Mouse (Mus musculus): Measurements from ENCODE around the gene Gm29276. TPM values are rescaled to one million over a fixed set of nuclear protein-coding genes. Genes with fewer than 3 reads are reported as not detected.
"Not testable (repeated sequence)": the region's sequence is repeated elsewhere in the genome, so short reads cannot be mapped to it uniquely, and the experiment has no call there.

Gm29276 gene
- total RNA-seq (2015) (not detected in 2 replicates), total RNA-seq (2017) (not detected in 2 replicates)

GRCm38 (mm10) chrY:42582150-42582549 lies at the start of gene Gm29276:
Gene Gm29276 (minus strand): TSS chrY:42582250.
- ATAC-seq (replicated peaks; ENCODE audit: poor library complexity), result not testable (repeated sequence)

Data from megakaryocyte progenitor cell, adult 5-6 weeks (primary cell).